Mouse (Mus musculus): ENCODE measurements around the gene Hoxc8. TPM values are rescaled to one million over a fixed set of nuclear protein-coding genes. Genes with fewer than 3 reads are reported as not detected.
A peak's percentile ranks its signal among the peaks of the same experiment; 100 is the strongest.

Gene Hoxc8
- polyA plus RNA-seq, 1 experiment from 2014 or later = 4.5 TPM

GRCm38 (mm10) chr15:103009265-103010111 lies 19.1 kb downstream of the Hoxc8 start:
- no peaks in the 10 kb centered on the region for H3K36me3 ChIP-seq (ENCODE audit: control insufficient read depth, insufficient read depth, low read length)
- H3K9me3 ChIP-seq (ENCODE audit: control insufficient read depth, low read length) = no peaks in the 10 kb centered on the region
- H3K4me1 ChIP-seq (ENCODE audit: control insufficient read depth, insufficient read depth, low read length) = peaks cover 22% of the 10 kb centered on the region
- ATAC-seq = no peak
- WGBS = 2% methylated on average over 27 of the region's 27 CpGs
- H3K4me2 ChIP-seq (ENCODE audit: low read depth, low read length) = peak overlapping the region; percentile 46
- H3K27me3 ChIP-seq (replicated peaks; ENCODE audit: control insufficient read depth, insufficient read depth, low read length) = peaks cover 84% of the 10 kb centered on the region
- H3K27ac ChIP-seq (ENCODE audit: low read length) = peak overlapping the region; percentile 80
- peak overlapping the region; percentile 71 for H3K9ac ChIP-seq (ENCODE audit: low read depth, low read length)
- peak overlapping the region; percentile 48 for H3K4me3 ChIP-seq (ENCODE audit: low read length)

DNA sequence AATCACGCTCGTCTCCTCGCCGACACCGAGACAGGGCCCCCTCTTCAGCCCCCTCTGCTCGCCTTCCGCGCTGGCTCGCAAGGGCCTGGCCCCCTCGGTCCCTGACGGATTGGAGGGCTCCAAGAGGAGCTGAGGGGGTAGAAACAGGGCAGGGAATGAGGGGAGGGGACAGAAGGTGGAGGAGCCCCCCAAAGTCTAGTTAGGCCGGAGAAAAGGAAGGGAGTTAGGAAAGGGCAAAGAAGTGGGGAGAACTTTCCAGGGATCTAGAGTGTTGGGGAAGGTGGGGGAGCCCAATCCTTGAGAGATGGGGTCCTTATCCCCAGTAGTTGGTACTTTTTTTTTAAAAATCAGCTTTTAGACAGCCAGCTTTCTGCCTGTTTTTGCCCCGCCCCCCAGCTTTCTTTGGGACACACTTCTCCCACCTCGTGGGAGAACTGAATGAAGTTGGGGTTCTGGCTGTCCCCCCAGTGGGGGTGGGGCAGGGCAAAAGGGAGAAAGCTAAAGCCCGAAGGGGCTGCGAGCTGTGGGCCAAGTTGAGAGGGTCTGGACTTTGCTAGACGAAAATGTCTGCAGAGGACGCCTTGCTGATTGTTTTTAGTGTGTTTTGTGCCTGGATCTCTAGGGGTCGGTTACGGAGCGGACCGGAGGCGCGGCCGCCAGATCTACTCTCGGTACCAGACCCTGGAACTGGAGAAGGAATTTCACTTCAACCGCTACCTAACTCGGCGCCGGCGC lies 19.9 kb downstream of the Hoxc8 start:
- H3K9ac ChIP-seq (ENCODE audit: low read depth, low read length) = peak overlapping the region; percentile 71
- no peak for ATAC-seq
- H3K4me2 ChIP-seq (ENCODE audit: low read depth, low read length) = peak overlapping the region; percentile 46
- H3K9me3 ChIP-seq (ENCODE audit: control insufficient read depth, low read length) = no peaks in the 10 kb centered on the region
- WGBS = 6% methylated on average over 31 of the region's 31 CpGs
- H3K36me3 ChIP-seq (ENCODE audit: control insufficient read depth, insufficient read depth, low read length) = no peaks in the 10 kb centered on the region
- H3K4me3 ChIP-seq (ENCODE audit: low read length) = peak overlapping the region; percentile 48
- H3K27me3 ChIP-seq (replicated peaks; ENCODE audit: control insufficient read depth, insufficient read depth, low read length) = peaks cover 84% of the 10 kb centered on the region
- peak overlapping the region; percentile 80 for H3K27ac ChIP-seq (ENCODE audit: low read length)
- H3K4me1 ChIP-seq (ENCODE audit: control insufficient read depth, insufficient read depth, low read length) = peaks cover 22% of the 10 kb centered on the region

GRCm38 (mm10) chr15:103010847-103011555 lies 20.6 kb downstream of the Hoxc8 start:
- no peaks in the 10 kb centered on the region for H3K9me3 ChIP-seq (ENCODE audit: control insufficient read depth, low read length)
- peaks cover 27% of the 10 kb centered on the region for H3K4me1 ChIP-seq (ENCODE audit: control insufficient read depth, insufficient read depth, low read length)
- H3K27me3 ChIP-seq (replicated peaks; ENCODE audit: control insufficient read depth, insufficient read depth, low read length) = peaks cover 84% of the 10 kb centered on the region

DNA sequence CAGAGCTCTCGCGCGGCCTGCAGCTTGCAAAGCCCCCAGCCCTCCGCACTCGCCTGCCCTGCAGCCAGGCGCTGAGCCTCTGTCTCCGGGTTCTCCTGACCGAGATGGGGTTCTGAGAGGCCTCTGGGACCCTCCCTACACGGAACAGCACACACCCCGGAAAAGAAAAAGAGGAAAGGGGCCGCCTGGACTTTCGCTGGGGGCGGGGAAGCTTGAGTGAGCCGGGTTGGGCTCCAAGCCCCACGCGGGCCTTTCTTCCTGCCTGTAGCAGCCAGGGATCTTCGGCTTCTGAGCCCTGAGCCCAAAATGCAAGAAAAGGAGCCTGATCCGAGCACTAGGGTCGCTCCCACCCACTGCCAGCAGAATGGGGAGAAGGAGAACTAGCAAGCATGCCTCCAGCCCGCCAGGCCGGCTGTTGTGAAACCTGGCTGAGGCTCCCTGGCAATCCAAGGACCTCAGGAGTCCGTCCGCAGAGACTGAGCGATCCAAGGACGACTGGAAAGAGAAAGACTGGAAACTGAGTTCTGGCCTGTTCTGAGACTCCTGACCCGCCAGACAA lies 21.6 kb downstream of the Hoxc8 start:
- 11% methylated on average over 26 of the region's 26 CpGs for WGBS
- H3K9ac ChIP-seq (ENCODE audit: low read depth, low read length) = peak overlapping the region; percentile 68
- H3K27ac ChIP-seq (ENCODE audit: low read length) = peak overlapping the region; percentile 47; the same call in 1 of the 2 replicates
- peak overlapping the region; percentile 33 for H3K4me3 ChIP-seq (ENCODE audit: low read length)
- no peak for ATAC-seq
- H3K4me1 ChIP-seq (ENCODE audit: control insufficient read depth, insufficient read depth, low read length) = peaks cover 27% of the 10 kb centered on the region
- H3K4me2 ChIP-seq (ENCODE audit: low read depth, low read length) = peak overlapping the region; percentile 52
- H3K27me3 ChIP-seq (replicated peaks; ENCODE audit: control insufficient read depth, insufficient read depth, low read length) = peaks cover 83% of the 10 kb centered on the region
- H3K36me3 ChIP-seq (ENCODE audit: control insufficient read depth, insufficient read depth, low read length) = no peaks in the 10 kb centered on the region
- H3K9me3 ChIP-seq (ENCODE audit: control insufficient read depth, low read length) = no peaks in the 10 kb centered on the region

More at GRCm38 (mm10) chr15:103010847-103011555, 20.6 kb downstream of the Hoxc8 start:
- WGBS = 7% methylated on average over 28 of the region's 28 CpGs
- Histone ChIP-seq H3K9ac (ENCODE audit: low read depth, low read length) (peak overlapping the region; percentile 71), H3K4me3 (ENCODE audit: low read length) (peak overlapping the region; percentile 48), H3K36me3 (ENCODE audit: control insufficient read depth, insufficient read depth, low read length) (no peaks in the 10 kb centered on the region), H3K4me2 (ENCODE audit: low read depth, low read length) (peak overlapping the region; percentile 46), H3K27ac (ENCODE audit: low read length) (peak overlapping the region; percentile 80)
- no peak for ATAC-seq

- Histone ChIP-seq H3K4me1 (ENCODE audit: control insufficient read depth, insufficient read depth, low read length) (peaks cover 25% of the 10 kb centered on the region), H3K27me3 (replicated peaks; ENCODE audit: control insufficient read depth, insufficient read depth, low read length) (peaks cover 84% of the 10 kb centered on the region), H3K9ac (ENCODE audit: low read depth, low read length) (peak overlapping the region; percentile 72; the same call in 1 of the 2 replicates), H3K4me2 (ENCODE audit: low read depth, low read length) (peak overlapping the region; percentile 50), H3K27ac (ENCODE audit: low read length) (peak overlapping the region; percentile 91; the same call in 1 of the 2 replicates), H3K9me3 (ENCODE audit: control insufficient read depth, low read length) (no peaks in the 10 kb centered on the region), H3K36me3 (ENCODE audit: control insufficient read depth, insufficient read depth, low read length) (no peaks in the 10 kb centered on the region), H3K4me3 (ENCODE audit: low read length) (peak overlapping the region; percentile 48)
- WGBS = 5% methylated on average over 17 of the region's 17 CpGs
- ATAC-seq = peak; percentile 24; the same call in 1 of the 2 replicates
Observed at GRCm38 (mm10) chr15:103013238-103013984, 23.0 kb downstream of the Hoxc8 start.

- peak overlapping the region; percentile 50 for H3K4me2 ChIP-seq (ENCODE audit: low read depth, low read length)
- H3K36me3 ChIP-seq (ENCODE audit: control insufficient read depth, insufficient read depth, low read length) = no peaks in the 10 kb centered on the region
- H3K4me3 ChIP-seq (ENCODE audit: low read length) = peak overlapping the region; percentile 48
- peaks cover 83% of the 10 kb centered on the region for H3K27me3 ChIP-seq (replicated peaks; ENCODE audit: control insufficient read depth, insufficient read depth, low read length)
- peaks cover 23% of the 10 kb centered on the region; the same call in 1 of the 2 replicates for H3K4me1 ChIP-seq (ENCODE audit: control insufficient read depth, insufficient read depth, low read length)
- under 1% methylated on average over 44 of the region's 57 CpGs for WGBS
- peak; percentile 49 for ATAC-seq
- H3K9ac ChIP-seq (ENCODE audit: low read depth, low read length) = peak overlapping the region; percentile 72
- no peaks in the 10 kb centered on the region for H3K9me3 ChIP-seq (ENCODE audit: control insufficient read depth, low read length)
- peak overlapping the region; percentile 91 for H3K27ac ChIP-seq (ENCODE audit: low read length)
Observed at GRCm38 (mm10) chr15:103014166-103015008, 24.0 kb downstream of the Hoxc8 start.

DNA sequence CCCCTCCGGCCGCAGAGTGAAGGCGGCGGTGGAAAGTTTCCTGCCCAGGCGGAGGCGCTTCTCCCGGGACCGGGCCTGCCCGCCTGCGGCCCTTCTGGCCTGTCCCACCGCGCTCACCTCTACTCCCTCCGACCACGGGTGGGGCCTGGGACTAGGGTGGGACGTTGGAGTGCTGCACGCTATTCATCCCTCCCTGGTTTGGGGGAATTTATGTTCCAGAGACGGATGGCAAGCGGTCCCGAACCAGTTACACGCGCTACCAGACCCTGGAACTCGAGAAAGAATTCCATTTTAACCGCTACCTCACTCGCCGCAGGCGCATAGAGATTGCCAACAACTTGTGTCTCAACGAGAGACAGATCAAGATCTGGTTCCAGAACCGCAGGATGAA lies 24.6 kb downstream of the Hoxc8 start:
- Histone ChIP-seq H3K36me3 (ENCODE audit: control insufficient read depth, insufficient read depth, low read length) (no peaks in the 10 kb centered on the region), H3K4me3 (ENCODE audit: low read length) (peak overlapping the region; percentile 48), H3K4me1 (ENCODE audit: control insufficient read depth, insufficient read depth, low read length) (peaks cover 21% of the 10 kb centered on the region; the same call in 1 of the 2 replicates), H3K4me2 (ENCODE audit: low read depth, low read length) (peak overlapping the region; percentile 50), H3K27ac (ENCODE audit: low read length) (peak overlapping the region; percentile 91), H3K9me3 (ENCODE audit: control insufficient read depth, low read length) (no peaks in the 10 kb centered on the region), H3K9ac (ENCODE audit: low read depth, low read length) (peak overlapping the region; percentile 72), H3K27me3 (replicated peaks; ENCODE audit: control insufficient read depth, insufficient read depth, low read length) (peaks cover 82% of the 10 kb centered on the region)
- WGBS = 4% methylated on average over 24 of the region's 28 CpGs
- 0 out of 2 replicates have a peak, but pooled peaks have one; percentile 30 for ATAC-seq
